In the genomic region with DNA sequence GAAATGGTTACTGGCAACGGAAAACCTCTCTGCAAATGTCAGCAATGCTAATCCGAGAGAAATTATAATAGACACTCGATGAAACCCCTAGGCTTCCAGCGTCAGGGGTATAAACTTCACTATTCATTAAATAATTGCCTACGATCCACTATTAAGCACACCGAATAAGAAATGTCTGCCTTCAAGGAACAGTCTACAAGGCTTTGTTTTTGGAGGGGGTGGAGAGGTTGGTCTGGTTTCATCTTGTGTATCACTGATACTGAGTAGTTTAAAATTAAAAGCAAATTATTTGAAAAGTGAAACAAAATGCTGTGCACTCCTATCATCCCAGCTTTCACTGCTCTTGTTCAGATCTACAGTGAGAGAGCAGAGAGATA, we compare ENCODE assay signal across 1 mouse cellular context.
TF ChIP-seq lines count a peak whose summit lies in the region.

No protein-coding gene starts in this region.

TF ChIP-seq in MEL, 35 proteins besides CTCF, POLR2A, EP300 and RAD21 (continued from another document):
- no peak for TF ChIP-seq KAT2A (conservative IDR thresholded peaks at IDR 0.05; ENCODE audit: low read depth, low read length)
- TF ChIP-seq ZC3H11A (IDR thresholded peaks at IDR 0.05; ENCODE audit: low read depth, low read length): no peak
- TF ChIP-seq MXI1 (IDR thresholded peaks at IDR 0.05; ENCODE audit: low read depth, low read length): no peak
- no peak for TF ChIP-seq NRF1 (IDR thresholded peaks at IDR 0.05; ENCODE audit: insufficient read depth, low read depth, low read length, poor library complexity, severe bottlenecking)
